Mouse (Mus musculus) heart, adult 2 months (tissue): ENCODE results near the gene Ptpn11. TPM values are rescaled to one million over a fixed set of nuclear protein-coding genes. Genes with fewer than 3 reads are reported as not detected.
A peak's percentile ranks its signal among the peaks of the same experiment; 100 is the strongest.

ENCODE experiments used
- DNase-seq, 2 experiments: peaks; one replicate each; pipeline ENCODE4 v3.0.0; 2021
- H3K27ac ChIP-seq: fragments of 200-600 bp; 2 replicates; pipeline ENCODE4 v1.8.1; 2022
- H3K27me3 ChIP-seq: fragments of 200-500 bp; 2 replicates; pipeline ENCODE4 v1.6.1; 2012; ENCODE audit warnings: mild to moderate bottlenecking, low read length, inconsistent platforms, mixed read lengths; ENCODE audit not compliant: control insufficient read depth, insufficient read depth
- H3K36me3 ChIP-seq: fragments of 200-500 bp; 2 replicates; pipeline ENCODE4 v1.6.1; 2012; ENCODE audit warnings: low read length, inconsistent platforms; ENCODE audit not compliant: control insufficient read depth, insufficient read depth
- H3K4me1 ChIP-seq: fragments of 200-500 bp; 2 replicates; pipeline ENCODE4 v1.6.1; 2011; ENCODE audit warnings: low read length; ENCODE audit not compliant: control insufficient read depth, insufficient read depth
- H3K4me3 ChIP-seq: fragments of 200-600 bp; 2 replicates; pipeline ENCODE4 v1.8.1; 2022
- H3K79me2 ChIP-seq: fragments of 200-500 bp; replicated peaks from 2 replicates; pipeline ENCODE4 v1.6.1; 2012; ENCODE audit warnings: mild to moderate bottlenecking, inconsistent platforms, low read length, moderate library complexity, mixed read lengths; ENCODE audit not compliant: control insufficient read depth, insufficient read depth
- H3K9ac ChIP-seq: fragments of 200-500 bp; 2 replicates; pipeline ENCODE4 v1.6.1; 2012; ENCODE audit warnings: low read depth, mild to moderate bottlenecking, control low read depth, inconsistent platforms, low read length, mixed read lengths
- CTCF ChIP-seq: fragments of 200-600 bp; IDR thresholded peaks from 2 replicates; pipeline ENCODE4 v1.8.1; 2022; ENCODE audit warnings: antibody characterized with exemption, mild to moderate bottlenecking, moderate library complexity
- EP300 ChIP-seq: fragments of 200-500 bp; IDR thresholded peaks from 2 replicates; pipeline ENCODE4 v1.6.1; 2011; ENCODE audit warnings: low read depth, low read length, control low read depth; ENCODE audit not compliant: insufficient read depth
- POLR2A ChIP-seq: fragments of 200-500 bp; IDR thresholded peaks from 2 replicates; pipeline ENCODE4 v1.6.1; 2011; ENCODE audit warnings: mild to moderate bottlenecking, low read depth, low read length, control low read depth; ENCODE audit not compliant: insufficient read depth
- WGBS: fragments of 180-500 bp; shearing (Covaris S2); methylation state at CpG from one replicate; pipeline ENCODE4 v1.1.7; 2018; 5-methylcytosine and 5-hydroxymethylcytosine counted together
- intact Hi-C: fragments of 180-260 bp; cut with DNase I; formaldehyde crosslinking; loops from one replicate; pipeline ENCODE4 v1.15.1; 2025
- polyA plus RNA-seq: library from polyadenylated mRNA; depleted of rRNA; stranded (reverse); fragments of >200 nt; gene quantifications from 2 replicates; pipeline ENCODE4 v1.2.3, GENCODE M21; 2012
- total RNA-seq, 2 experiments: library from RNA; stranded (reverse); gene quantifications; 2 replicates each; pipeline ENCODE4 v1.2.3; 2021

Ptpn11 gene
- total and polyA plus RNA-seq, 3 experiments: 50.7 to 205 (median 159) TPM

DNA sequence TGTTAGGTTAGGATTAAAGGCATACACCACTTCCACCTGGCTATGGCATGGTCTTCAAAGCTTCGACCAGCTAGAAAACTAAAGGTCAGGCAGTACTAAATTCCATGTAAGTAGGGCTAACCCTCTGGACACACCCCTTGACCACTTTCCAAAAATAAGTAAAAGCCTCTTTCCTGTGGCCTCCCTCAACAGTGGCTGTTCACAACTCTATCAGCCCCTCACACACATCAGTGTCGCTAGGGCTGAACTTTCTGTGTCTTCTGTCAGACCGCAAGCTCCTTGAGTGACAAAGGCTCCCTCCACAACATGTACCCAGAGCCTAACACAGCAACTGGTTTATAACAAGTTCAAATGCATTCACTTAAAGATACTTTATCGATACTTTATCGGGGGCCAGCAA, 7.2 kb upstream of the Ptpn11 start:
- WGBS: 73% methylated on average over 5 of the region's 5 CpGs
- H3K36me3 ChIP-seq: no peaks in the 10 kb centered on the region
- no peaks in the 10 kb centered on the region; the same call in 1 of the 2 replicates for H3K4me1 ChIP-seq
- no peaks in the 10 kb centered on the region for H3K79me2 ChIP-seq
- intact Hi-C loops: no loop called here
- H3K27ac ChIP-seq: no peak overlapping the region
- H3K27me3 ChIP-seq: no peaks in the 10 kb centered on the region
- TF ChIP-seq EP300 (no peak), POLR2A (no peak), CTCF (no peak)
- H3K4me3 ChIP-seq: no peak overlapping the region
- no peak for DNase-seq
- H3K9ac ChIP-seq: no peak overlapping the region

DNA sequence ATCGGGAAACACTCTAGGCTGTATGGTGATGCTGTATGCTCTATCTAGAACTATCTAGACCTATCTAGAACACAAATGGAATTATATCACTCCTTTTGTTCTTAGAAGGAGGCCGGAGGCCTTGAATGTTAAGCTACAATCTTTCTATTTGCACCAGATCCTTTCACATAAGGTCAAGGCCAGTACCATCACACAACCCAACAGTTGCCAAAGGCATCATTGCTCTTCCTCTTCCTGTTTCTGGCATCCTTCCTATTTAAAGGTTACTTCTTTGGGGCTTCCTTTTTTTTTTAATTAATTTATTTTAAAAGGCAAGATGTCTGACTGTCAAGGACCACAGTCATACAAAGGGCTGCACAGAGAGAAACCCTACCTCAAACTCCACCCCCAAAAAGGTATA, 6.1 kb upstream of the Ptpn11 start:
- no peak overlapping the region for H3K9ac ChIP-seq
- intact Hi-C loops: no loop called here
- no peak for DNase-seq

DNA sequence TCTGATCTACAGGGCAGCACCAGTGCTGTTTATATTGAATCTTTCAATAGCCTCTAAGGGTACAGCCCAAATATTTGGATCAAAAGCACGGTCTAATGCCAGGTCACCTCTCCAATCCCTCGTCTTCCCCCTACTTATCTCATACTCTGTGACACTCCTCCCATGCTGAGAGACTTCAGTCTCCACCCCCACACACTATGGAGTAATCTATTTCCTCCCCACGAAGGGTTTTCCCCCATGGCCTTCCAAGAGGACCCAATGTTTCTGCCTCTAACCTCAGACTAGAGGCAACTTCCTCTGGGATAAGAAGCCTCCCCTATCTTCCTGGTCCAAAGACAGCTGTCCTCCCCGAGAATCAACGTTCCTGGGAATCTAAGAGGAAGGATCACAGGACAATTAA, 5.6 kb upstream of the Ptpn11 start:
- intact Hi-C loops: no loop called here
- 19% methylated on average over 5 of the region's 5 CpGs for WGBS

More for the DNA sequence above, 6.1 kb upstream of the Ptpn11 start:
- TF ChIP-seq CTCF (no peak), EP300 (no peak), POLR2A (no peak)
- Histone ChIP-seq H3K36me3 (no peaks in the 10 kb centered on the region), H3K4me3 (no peak overlapping the region), H3K27ac (no peak overlapping the region), H3K27me3 (no peaks in the 10 kb centered on the region), H3K4me1 (no peaks in the 10 kb centered on the region; the same call in 1 of the 2 replicates), H3K79me2 (no peaks in the 10 kb centered on the region)
- 53% methylated on average over 2 of the region's 2 CpGs for WGBS

DNA sequence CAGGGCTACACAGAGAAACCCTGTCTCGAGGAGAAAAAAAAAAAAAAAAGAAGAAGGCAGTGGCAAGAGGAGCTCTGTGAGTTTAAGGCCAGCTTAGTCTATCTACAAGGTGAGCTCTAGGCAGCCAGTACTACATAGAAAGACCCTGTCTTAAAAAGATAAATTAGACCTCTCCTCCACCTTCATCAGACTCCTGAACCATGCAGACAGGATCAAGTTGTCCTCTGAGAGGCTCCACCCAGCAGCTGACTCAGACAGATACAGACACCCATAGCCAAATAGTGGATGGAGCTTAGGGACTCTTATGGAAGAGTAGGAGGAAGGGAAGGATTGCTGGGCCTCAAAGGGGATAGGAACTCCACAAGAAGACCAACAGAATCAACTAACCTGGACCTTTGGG, 3.0 kb upstream of the Ptpn11 start:
- Histone ChIP-seq H3K9ac (no peak overlapping the region), H3K27me3 (no peaks in the 10 kb centered on the region), H3K79me2 (peaks cover 2% of the 10 kb centered on the region; the same call in 1 of the 2 replicates), H3K4me3 (no peak overlapping the region), H3K4me1 (peaks cover 5% of the 10 kb centered on the region), H3K36me3 (no peaks in the 10 kb centered on the region), H3K27ac (no peak overlapping the region)
- no peak for DNase-seq
- TF ChIP-seq CTCF: no peak
- no peak for TF ChIP-seq POLR2A
- TF ChIP-seq EP300: no peak
- intact Hi-C loops: no loop called here
- 31% methylated on average over 1 of the region's 1 CpGs for WGBS

More for the DNA sequence above, 5.6 kb upstream of the Ptpn11 start:
- H3K4me1 ChIP-seq: no peaks in the 10 kb centered on the region; the same call in 1 of the 2 replicates
- DNase-seq: no peak
- H3K4me3 ChIP-seq: no peak overlapping the region
- no peak overlapping the region for H3K9ac ChIP-seq
- no peaks in the 10 kb centered on the region for H3K36me3 ChIP-seq
- H3K79me2 ChIP-seq: no peaks in the 10 kb centered on the region
- no peak for TF ChIP-seq EP300
- no peak for TF ChIP-seq CTCF
- no peak for TF ChIP-seq POLR2A
- H3K27ac ChIP-seq: no peak overlapping the region
- H3K27me3 ChIP-seq: no peaks in the 10 kb centered on the region

GRCm38 (mm10) chr5:121191584-121191906, 348 bp upstream of the Ptpn11 start:
- intact Hi-C loops: loop anchor here (2.0 kb wide), 1 partner anchor 13 kb away; the partner anchor contains the start of gene Rpl6
- 8% methylated on average over 17 of the region's 17 CpGs for WGBS
- H3K27me3 ChIP-seq: no peaks in the 10 kb centered on the region
- peak overlapping the region; percentile 96 for H3K4me3 ChIP-seq
- H3K36me3 ChIP-seq: no peaks in the 10 kb centered on the region
- DNase-seq: no peak
- peaks cover 2% of the 10 kb centered on the region; the same call in 1 of the 2 replicates for H3K79me2 ChIP-seq
- H3K4me1 ChIP-seq: peaks cover 8% of the 10 kb centered on the region
- TF ChIP-seq POLR2A (no peak), EP300 (no peak), CTCF (no peak)
- H3K9ac ChIP-seq: peak overlapping the region; percentile 81
- H3K27ac ChIP-seq: peak overlapping the region; percentile 97

DNA sequence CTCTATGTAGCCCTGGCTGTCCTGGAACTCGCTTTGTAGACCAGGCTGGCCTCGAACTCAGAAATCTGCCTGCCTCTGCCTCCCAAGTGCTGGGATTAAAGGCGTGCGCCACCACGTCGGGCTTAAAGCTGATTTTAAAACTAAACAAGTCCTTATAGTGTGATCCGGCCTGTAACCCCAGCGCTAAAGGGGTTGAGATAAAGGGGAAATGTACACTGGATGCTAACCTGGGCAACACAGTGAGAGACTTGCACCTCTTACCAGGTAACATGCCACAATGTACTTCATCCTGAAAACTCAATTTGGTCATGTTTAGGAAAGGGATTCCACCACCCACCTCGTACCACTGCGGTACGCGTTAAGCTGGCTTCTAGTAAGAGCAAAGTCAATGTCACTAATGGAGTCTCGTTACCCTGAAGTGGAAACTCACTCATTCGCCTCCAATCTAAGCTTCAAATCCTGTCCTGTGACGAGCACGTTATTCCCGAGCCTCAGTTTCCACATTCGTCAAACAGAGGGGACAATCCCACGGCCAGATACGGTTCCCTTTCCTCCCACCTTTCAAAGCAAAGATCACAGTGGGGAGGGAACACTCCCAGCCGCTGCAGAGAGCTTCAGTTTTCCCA, 874 bp downstream of the Ptpn11 start:
- DNase-seq: no peak
- WGBS: 23% methylated on average over 21 of the region's 21 CpGs
- Histone ChIP-seq H3K4me3 (peak overlapping the region; percentile 96), H3K27me3 (no peaks in the 10 kb centered on the region), H3K36me3 (peaks cover 9% of the 10 kb centered on the region), H3K27ac (peak overlapping the region; percentile 97), H3K9ac (peak overlapping the region; percentile 97), H3K4me1 (peaks cover 18% of the 10 kb centered on the region), H3K79me2 (peaks cover 4% of the 10 kb centered on the region)
- TF ChIP-seq EP300 (no peak), CTCF (no peak), POLR2A (no peak)
- intact Hi-C loops: loop anchor here (2.0 kb wide), 1 partner anchor 14 kb away; the partner anchor contains the start of gene Rpl6

GRCm38 (mm10) chr5:121189182-121189581, 2.0 kb downstream of the Ptpn11 start:
- no peak for DNase-seq
- 62% methylated on average over 9 of the region's 9 CpGs for WGBS
- Histone ChIP-seq H3K4me3 (peak overlapping the region; percentile 29), H3K27ac (peak overlapping the region; percentile 78), H3K9ac (peak overlapping the region; percentile 43), H3K4me1 (peaks cover 26% of the 10 kb centered on the region), H3K27me3 (no peaks in the 10 kb centered on the region), H3K79me2 (peaks cover 6% of the 10 kb centered on the region), H3K36me3 (peaks cover 13% of the 10 kb centered on the region)
- TF ChIP-seq CTCF (no peak), POLR2A (peak; percentile 36; the same call in 1 of the 2 replicates)
- intact Hi-C loops: loop anchor here (10.0 kb wide), 1 partner anchor 234 kb away; no protein-coding TSS in a partner anchor
